Mouse (Mus musculus): ENCODE data around the gene Lpp. TPM values are rescaled to one million over a fixed set of nuclear protein-coding genes. Genes with fewer than 3 reads are reported as not detected.

The Lpp gene
- polyA plus RNA-seq, 1 experiment from 2014 or later = 69.5 TPM

- no peaks in the 10 kb centered on the region for H3K27me3 ChIP-seq (replicated peaks)
- no peak overlapping the region for H3K4me2 ChIP-seq
- 79% methylated on average over 3 of the region's 3 CpGs for WGBS
- H3K4me1 ChIP-seq = no peaks in the 10 kb centered on the region
- ATAC-seq (ENCODE audit: insufficient read depth, low FRiP score, low read depth) = no peak
- no peaks in the 10 kb centered on the region for H3K9me3 ChIP-seq
- no peak overlapping the region for H3K9ac ChIP-seq
- no peaks in the 10 kb centered on the region for H3K36me3 ChIP-seq
- H3K27ac ChIP-seq = no peak overlapping the region
- no peak overlapping the region for H3K4me3 ChIP-seq (replicated peaks)
Measured at GRCm38 (mm10) chr16:24816621-24817020, 423.3 kb downstream of the Lpp start.

GRCm38 (mm10) chr16:24817381-24817780, 424.1 kb downstream of the Lpp start:
- WGBS = 95% methylated on average over 3 of the region's 3 CpGs
- Histone ChIP-seq H3K9me3 (no peaks in the 10 kb centered on the region), H3K4me3 (replicated peaks) (no peak overlapping the region), H3K27ac (no peak overlapping the region), H3K9ac (no peak overlapping the region), H3K4me2 (no peak overlapping the region), H3K4me1 (no peaks in the 10 kb centered on the region), H3K36me3 (no peaks in the 10 kb centered on the region), H3K27me3 (replicated peaks) (no peaks in the 10 kb centered on the region)
- no peak for ATAC-seq (ENCODE audit: insufficient read depth, low FRiP score, low read depth)

- H3K4me2 ChIP-seq = no peak overlapping the region
- H3K9me3 ChIP-seq = no peaks in the 10 kb centered on the region
- no peak overlapping the region for H3K9ac ChIP-seq
- H3K27me3 ChIP-seq (replicated peaks) = no peaks in the 10 kb centered on the region
- H3K4me3 ChIP-seq (replicated peaks) = no peak overlapping the region
- H3K4me1 ChIP-seq = no peaks in the 10 kb centered on the region
- no peak for ATAC-seq (ENCODE audit: insufficient read depth, low FRiP score, low read depth)
- H3K27ac ChIP-seq = no peak overlapping the region
- 69% methylated on average over 4 of the region's 4 CpGs for WGBS
- no peaks in the 10 kb centered on the region for H3K36me3 ChIP-seq
Measured at GRCm38 (mm10) chr16:24819127-24819526, 425.8 kb downstream of the Lpp start.

- H3K9me3 ChIP-seq = no peaks in the 10 kb centered on the region
- no peak for ATAC-seq (ENCODE audit: insufficient read depth, low FRiP score, low read depth)
- no peak overlapping the region for H3K4me3 ChIP-seq (replicated peaks)
- WGBS = 84% methylated on average over 5 of the region's 5 CpGs
- H3K27ac ChIP-seq = no peak overlapping the region
- no peak overlapping the region for H3K4me2 ChIP-seq
- H3K36me3 ChIP-seq = no peaks in the 10 kb centered on the region
- H3K9ac ChIP-seq = no peak overlapping the region
- no peaks in the 10 kb centered on the region for H3K27me3 ChIP-seq (replicated peaks)
- no peaks in the 10 kb centered on the region for H3K4me1 ChIP-seq
Measured at GRCm38 (mm10) chr16:24822182-24822875, 429.0 kb downstream of the Lpp start.

- no peaks in the 10 kb centered on the region for H3K36me3 ChIP-seq
- no peaks in the 10 kb centered on the region for H3K27me3 ChIP-seq (replicated peaks)
- WGBS = 87% methylated on average over 1 of the region's 1 CpGs
- H3K4me1 ChIP-seq = no peaks in the 10 kb centered on the region
- H3K4me2 ChIP-seq = no peak overlapping the region
- no peak overlapping the region for H3K4me3 ChIP-seq (replicated peaks)
- H3K27ac ChIP-seq = no peak overlapping the region
- no peak for ATAC-seq (ENCODE audit: insufficient read depth, low FRiP score, low read depth)
- no peaks in the 10 kb centered on the region for H3K9me3 ChIP-seq
- no peak overlapping the region for H3K9ac ChIP-seq
Measured at GRCm38 (mm10) chr16:24822918-24823317, 429.6 kb downstream of the Lpp start.

- no peaks in the 10 kb centered on the region for H3K36me3 ChIP-seq
- 80% methylated on average over 4 of the region's 4 CpGs for WGBS
- no peak overlapping the region for H3K4me3 ChIP-seq (replicated peaks)
- H3K4me1 ChIP-seq = no peaks in the 10 kb centered on the region
- H3K9me3 ChIP-seq = no peaks in the 10 kb centered on the region
- H3K27ac ChIP-seq = no peak overlapping the region
- H3K27me3 ChIP-seq (replicated peaks) = no peaks in the 10 kb centered on the region
- no peak overlapping the region for H3K9ac ChIP-seq
- no peak for ATAC-seq (ENCODE audit: insufficient read depth, low FRiP score, low read depth)
- H3K4me2 ChIP-seq = no peak overlapping the region
Measured at GRCm38 (mm10) chr16:24826390-24826789, 433.1 kb downstream of the Lpp start.

DNA sequence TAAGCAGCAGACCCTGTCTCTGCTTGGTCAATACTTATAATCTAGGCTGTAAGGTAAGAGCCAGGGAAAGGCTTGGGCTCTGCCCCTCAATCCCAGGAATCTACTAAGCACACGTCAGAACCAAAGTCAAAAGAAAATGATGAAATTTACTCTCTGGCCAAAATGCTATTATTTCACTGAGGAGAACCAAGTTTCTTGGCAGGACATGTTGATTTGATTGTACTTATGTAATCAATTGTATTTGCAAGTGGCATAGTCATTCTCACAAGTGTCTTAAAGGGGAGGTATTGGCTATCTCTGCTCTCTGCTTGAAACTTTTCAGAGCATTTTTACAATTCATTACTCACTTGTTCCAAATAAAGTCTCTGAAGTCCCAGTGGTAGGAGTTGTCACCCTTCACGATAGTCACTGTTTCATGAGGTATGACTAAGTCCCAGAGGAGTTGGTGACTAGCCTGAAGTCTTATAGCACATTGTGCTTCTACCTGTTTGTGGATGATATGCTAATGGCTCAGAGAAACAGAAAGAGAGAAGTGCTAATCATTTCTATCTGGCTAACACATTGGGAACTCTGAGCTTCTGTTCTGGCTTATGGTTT, 435.0 kb downstream of the Lpp start:
- Histone ChIP-seq H3K4me3 (replicated peaks) (no peak overlapping the region), H3K27ac (no peak overlapping the region), H3K9ac (no peak overlapping the region), H3K9me3 (no peaks in the 10 kb centered on the region), H3K36me3 (no peaks in the 10 kb centered on the region), H3K4me1 (no peaks in the 10 kb centered on the region; the same call in 1 of the 2 replicates), H3K4me2 (no peak overlapping the region), H3K27me3 (replicated peaks) (no peaks in the 10 kb centered on the region)
- WGBS = 82% methylated on average over 2 of the region's 2 CpGs
- no peak for ATAC-seq (ENCODE audit: insufficient read depth, low FRiP score, low read depth)

DNA sequence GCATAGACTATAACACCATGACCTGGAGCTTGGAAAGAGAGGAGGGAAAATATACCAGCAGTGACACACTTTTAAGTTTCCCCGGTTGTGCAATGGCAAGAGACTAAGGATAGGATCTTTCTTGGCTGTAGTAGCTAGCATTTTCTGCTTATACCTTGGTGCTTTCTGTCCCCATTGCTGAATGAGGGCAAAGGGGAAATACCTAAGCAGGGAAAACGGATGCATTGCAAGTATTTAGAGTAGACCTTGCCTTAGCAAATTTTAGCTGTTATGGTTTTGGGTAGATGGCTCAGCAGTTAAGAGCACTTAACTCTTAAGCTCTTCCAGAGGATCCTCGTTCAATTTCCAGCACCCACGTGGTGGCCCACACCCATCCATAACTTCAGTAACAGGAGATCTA, 436.6 kb downstream of the Lpp start:
- Histone ChIP-seq H3K9me3 (no peaks in the 10 kb centered on the region), H3K4me1 (no peaks in the 10 kb centered on the region; the same call in 1 of the 2 replicates), H3K9ac (no peak overlapping the region), H3K27ac (no peak overlapping the region), H3K4me2 (no peak overlapping the region), H3K4me3 (replicated peaks) (no peak overlapping the region), H3K36me3 (no peaks in the 10 kb centered on the region), H3K27me3 (replicated peaks) (no peaks in the 10 kb centered on the region)
- 74% methylated on average over 4 of the region's 4 CpGs for WGBS
- ATAC-seq (ENCODE audit: insufficient read depth, low FRiP score, low read depth) = no peak

- H3K4me3 ChIP-seq (replicated peaks) = no peak overlapping the region
- no peaks in the 10 kb centered on the region for H3K9me3 ChIP-seq
- H3K27me3 ChIP-seq (replicated peaks) = no peaks in the 10 kb centered on the region
- WGBS = 38% methylated on average over 7 of the region's 7 CpGs
- no peak overlapping the region for H3K9ac ChIP-seq
- no peak overlapping the region for H3K4me2 ChIP-seq
- H3K27ac ChIP-seq = no peak overlapping the region
- no peak for ATAC-seq (ENCODE audit: insufficient read depth, low FRiP score, low read depth)
- H3K36me3 ChIP-seq = no peaks in the 10 kb centered on the region
- no peaks in the 10 kb centered on the region; the same call in 1 of the 2 replicates for H3K4me1 ChIP-seq
Measured at GRCm38 (mm10) chr16:24830939-24831338, 437.6 kb downstream of the Lpp start.

DNA sequence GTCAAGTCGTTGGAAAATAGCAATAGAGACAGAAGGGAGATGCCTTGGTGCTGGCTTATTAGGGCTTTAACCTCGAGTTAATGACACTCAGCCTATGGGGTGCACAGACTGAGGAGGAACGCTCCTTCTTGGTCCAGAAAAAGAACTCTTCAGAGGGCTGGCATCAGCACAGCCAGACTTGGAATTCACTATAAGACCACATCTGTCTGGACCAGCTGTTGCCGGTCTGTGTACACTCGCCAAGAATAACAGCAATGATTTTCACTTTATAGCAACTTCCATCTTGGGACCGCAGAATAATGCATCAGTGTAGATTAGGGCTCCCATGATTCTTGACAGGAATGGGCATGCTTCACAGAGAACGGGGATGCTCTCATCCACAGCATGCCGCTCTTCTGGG, 439.9 kb downstream of the Lpp start:
- no peak for ATAC-seq (ENCODE audit: insufficient read depth, low FRiP score, low read depth)
- Histone ChIP-seq H3K9me3 (no peaks in the 10 kb centered on the region), H3K4me3 (replicated peaks) (no peak overlapping the region), H3K4me2 (no peak overlapping the region), H3K27me3 (replicated peaks) (no peaks in the 10 kb centered on the region), H3K36me3 (no peaks in the 10 kb centered on the region), H3K27ac (no peak overlapping the region), H3K9ac (no peak overlapping the region), H3K4me1 (no peaks in the 10 kb centered on the region; the same call in 1 of the 2 replicates)
- 60% methylated on average over 8 of the region's 8 CpGs for WGBS

DNA sequence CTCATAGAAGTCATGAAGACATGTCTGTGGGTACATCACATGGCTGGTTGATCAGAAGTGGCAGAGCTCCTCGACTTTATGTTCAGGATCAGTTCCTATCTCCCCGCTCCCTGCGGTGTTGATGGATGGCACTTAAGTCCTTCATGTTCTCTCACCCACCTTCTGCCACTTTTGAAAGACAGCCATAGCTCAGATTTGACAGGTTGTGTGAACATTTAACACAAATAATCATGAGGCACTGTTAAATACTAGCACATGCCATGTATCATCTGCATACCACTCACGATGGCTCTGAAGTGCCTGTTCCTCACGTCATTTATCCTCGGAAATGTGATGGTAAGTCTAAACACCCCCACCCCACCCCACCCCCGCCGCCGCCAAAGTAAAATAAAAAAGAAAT, 441.2 kb downstream of the Lpp start:
- H3K9ac ChIP-seq = no peak overlapping the region
- no peak overlapping the region for H3K4me2 ChIP-seq
- no peaks in the 10 kb centered on the region for H3K36me3 ChIP-seq
- no peak overlapping the region for H3K4me3 ChIP-seq (replicated peaks)
- ATAC-seq (ENCODE audit: insufficient read depth, low FRiP score, low read depth) = no peak
- no peaks in the 10 kb centered on the region; the same call in 1 of the 2 replicates for H3K4me1 ChIP-seq
- H3K27me3 ChIP-seq (replicated peaks) = no peaks in the 10 kb centered on the region
- H3K27ac ChIP-seq = no peak overlapping the region
- no peaks in the 10 kb centered on the region for H3K9me3 ChIP-seq
- WGBS = 76% methylated on average over 9 of the region's 9 CpGs

DNA sequence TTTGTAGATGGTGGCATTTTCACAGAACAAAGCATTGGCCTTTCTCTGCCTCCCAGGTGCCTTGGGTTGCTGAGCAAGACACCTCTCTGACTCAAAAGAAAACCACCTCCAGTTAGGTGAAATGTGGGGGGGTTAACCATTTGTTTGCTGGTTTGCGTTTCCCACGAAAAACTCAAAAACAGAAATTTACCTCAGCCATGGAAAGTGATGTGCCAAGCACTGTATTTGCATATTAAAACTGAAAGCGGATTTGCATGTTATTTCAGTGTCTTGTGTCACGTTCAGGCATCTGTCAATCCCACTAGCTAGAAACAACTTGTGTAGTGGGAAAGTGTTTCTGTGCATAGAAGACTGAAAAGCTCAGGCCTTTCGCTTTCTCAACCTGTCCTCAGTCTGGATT, 443.2 kb downstream of the Lpp start:
- Histone ChIP-seq H3K27ac (no peak overlapping the region), H3K4me3 (replicated peaks) (no peak overlapping the region), H3K9me3 (no peaks in the 10 kb centered on the region), H3K9ac (no peak overlapping the region), H3K36me3 (no peaks in the 10 kb centered on the region), H3K27me3 (replicated peaks) (no peaks in the 10 kb centered on the region), H3K4me1 (no peaks in the 10 kb centered on the region; the same call in 1 of the 2 replicates), H3K4me2 (no peak overlapping the region)
- 83% methylated on average over 5 of the region's 5 CpGs for WGBS
- no peak for ATAC-seq (ENCODE audit: insufficient read depth, low FRiP score, low read depth)

All from stomach, embryonic 15.5 days (tissue).